Mouse (Mus musculus) heart, adult 9 months (tissue): Measurements from ENCODE around the gene Gm6614.
"Not testable (repeated sequence)": the region's sequence is repeated elsewhere in the genome, so short reads cannot be mapped to it uniquely, and the experiment has no call there.

Source experiments
- DNase-seq, 2 experiments: peaks; one replicate each; pipeline ENCODE4 v3.0.0; 2022; ENCODE audit warnings: low spot score in 2 of 2

The Gm6614 gene

DNA sequence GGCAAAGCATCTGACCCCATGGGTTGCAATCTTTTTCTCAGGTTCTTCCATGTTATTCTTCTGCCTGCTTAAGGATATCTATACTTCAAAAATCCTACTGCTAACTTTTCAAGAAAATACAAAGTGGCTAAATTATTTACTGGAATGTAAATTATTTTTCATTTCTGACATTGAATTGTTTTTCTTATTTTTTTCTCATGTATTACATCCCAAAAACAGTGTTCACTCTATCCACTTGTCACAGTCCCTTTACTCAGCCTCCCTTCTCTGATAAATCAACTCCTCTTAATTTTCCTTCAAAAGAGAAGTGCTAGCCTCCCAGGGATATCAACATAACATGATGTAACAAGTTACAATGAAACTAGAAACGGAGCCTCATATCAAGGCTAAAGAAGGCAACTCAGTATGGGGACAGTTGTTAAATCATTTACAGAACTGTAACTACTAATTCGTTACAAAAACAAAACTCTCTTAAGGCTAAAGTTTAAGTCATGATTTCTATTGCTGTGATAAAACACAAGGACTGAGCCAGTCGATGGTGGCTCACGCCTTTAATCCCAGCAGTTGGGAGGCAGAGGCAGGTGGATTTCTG lies at the start of gene Gm6614:
TSS of gene Gm6614 (minus strand) at position 51 of the 592 bp plus-strand sequence.
- DNase-seq: no peak

- not testable (repeated sequence) for DNase-seq
Measured at GRCm38 (mm10) chr6:142058281-142058680, 47.1 kb upstream of the Gm6614 start.

GRCm38 (mm10) chr6:142047689-142048088 lies 36.5 kb upstream of the Gm6614 start:
- no peak for DNase-seq

- DNase-seq: no peak
Measured at GRCm38 (mm10) chr6:142045746-142046145, 34.5 kb upstream of the Gm6614 start.

- DNase-seq: no peak
Measured at GRCm38 (mm10) chr6:142041896-142042295, 30.7 kb upstream of the Gm6614 start.

DNA sequence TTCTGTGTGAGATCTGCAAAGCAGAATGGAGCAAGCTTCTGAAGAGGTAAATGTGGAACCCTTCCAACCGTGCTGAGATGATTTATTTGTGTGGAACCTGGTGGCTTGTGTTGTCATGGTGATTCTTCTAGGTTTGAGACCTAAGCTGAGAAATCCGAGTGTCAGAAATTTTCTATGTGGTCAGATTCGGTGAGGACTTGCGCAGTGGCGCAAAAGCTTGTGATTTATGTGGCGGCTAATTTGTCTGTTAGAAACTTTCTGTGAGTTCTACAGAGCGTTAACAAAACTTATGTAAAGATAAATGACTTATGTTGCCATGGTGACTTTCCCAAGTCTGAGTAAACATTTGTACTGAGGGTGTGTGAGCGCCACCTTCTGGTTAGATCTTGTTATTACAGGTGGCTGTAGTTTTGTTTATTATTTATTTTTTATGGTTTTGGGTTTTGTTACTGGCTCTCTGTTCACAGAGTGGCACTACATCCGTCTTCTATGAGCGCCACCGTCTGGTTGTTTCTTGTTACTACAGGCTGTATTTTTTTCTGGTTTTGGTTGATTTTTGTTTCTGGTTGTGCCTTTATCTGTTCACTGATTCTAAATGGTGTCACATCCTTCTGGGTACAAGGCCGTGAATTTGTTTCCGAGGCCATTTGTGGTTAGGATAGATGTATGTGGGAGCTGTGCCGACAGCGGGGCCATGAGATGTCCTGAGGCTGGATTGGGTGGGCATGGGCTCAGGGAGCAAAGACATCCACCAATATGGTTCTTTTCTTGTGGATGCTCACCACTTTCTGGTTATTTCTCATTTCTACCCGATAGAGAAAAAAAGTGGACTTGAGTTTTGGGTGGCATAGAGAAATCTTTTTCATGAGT lies 29.3 kb upstream of the Gm6614 start:
- peak; percentile 1 to 8 for DNase-seq

- no peak for DNase-seq
Measured at GRCm38 (mm10) chr6:142035771-142036170, 24.6 kb upstream of the Gm6614 start.

DNA sequence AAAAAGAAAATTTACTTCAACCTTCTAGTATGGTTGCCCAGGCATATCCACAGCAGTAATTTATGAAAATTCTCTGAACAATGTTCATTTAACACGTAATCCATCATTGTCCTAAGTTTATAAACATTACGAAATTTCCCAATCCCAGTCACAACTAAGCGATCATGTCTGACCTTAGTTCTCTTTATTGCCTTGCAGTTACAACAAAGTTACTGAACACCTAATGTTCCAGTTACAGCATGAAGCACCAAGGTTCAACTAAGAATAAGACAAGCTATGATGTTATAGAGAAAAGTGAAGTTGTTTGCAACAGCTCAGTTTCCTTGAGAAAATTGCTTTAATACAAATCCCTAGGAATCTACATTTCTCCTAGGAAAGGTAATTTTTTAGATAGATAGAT lies 10.5 kb upstream of the Gm6614 start:
- no peak for DNase-seq

DNA sequence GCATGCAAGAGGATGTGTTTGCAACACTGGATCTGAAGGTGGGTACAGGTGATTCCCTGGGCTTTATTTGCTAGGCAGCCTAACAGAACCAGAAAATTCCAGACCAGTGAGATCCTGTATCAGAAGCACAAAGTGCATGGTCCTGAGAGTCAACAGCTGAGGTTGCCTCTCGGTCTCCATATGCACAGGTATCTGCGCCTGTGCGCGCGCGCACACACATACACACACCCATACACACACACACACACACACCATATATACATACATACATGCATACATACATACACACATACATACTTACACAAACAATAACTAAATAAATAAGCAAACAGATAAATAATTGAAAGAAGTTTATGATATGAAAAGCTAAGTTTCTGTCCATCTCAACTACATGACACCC lies 24.4 kb downstream of the Gm6614 start:
- no peak for DNase-seq

DNA sequence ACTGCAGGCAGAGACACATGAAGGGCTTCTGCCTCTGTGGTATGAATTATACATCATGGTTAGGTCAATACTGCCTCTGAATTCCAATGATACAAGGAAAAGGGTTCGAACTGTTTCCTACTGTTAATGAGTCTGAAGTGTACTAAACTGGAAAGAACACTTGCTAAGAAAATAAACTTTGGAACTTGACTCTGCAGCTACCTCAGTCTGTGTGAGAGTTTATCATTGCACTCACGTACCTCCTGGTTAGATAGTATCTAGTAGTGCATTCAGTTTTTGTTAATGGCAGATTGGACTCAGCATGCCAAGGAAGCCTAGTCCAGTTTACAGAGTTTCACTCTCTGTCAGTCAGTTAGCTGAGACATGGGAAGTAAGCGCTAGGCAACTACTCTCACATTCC lies 26.6 kb downstream of the Gm6614 start:
- no peak for DNase-seq

DNA sequence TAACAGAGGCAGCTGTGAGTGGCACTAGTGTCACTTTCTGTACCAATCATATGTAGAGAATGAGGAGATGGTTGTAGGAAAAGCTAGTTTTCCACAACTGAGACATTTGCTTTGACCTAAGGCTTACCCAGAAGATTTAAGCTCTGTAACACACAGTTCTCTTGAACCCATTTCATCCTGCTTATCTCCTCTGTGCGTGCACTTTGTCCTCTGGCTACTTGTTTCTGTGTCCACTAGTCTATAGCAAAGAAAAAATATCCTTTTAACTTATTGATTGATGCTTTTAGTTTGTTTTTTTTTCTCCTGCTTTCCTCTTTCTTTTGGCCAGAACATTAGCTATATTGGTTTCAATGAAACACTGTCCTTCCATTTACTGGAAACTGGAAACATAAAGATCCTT lies 48.8 kb downstream of the Gm6614 start:
- no peak for DNase-seq

DNA sequence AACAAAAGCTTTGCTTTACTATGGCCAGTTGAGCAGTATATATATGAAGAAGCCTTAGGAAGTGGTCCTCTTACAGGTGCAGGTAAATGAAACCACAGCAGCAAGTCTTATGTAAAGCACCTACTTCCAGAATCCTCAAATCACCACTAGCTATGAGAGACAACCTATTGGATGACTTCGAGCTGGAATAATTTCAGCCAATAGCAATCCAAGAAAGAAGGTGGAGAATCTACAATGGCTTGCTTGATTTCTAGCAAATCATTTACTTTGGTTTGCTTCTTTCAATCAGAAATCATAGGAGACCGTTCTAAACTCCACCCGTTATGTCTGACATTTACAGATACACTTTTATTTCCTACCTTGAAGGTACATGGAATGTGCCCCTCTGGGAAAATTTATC lies 49.4 kb downstream of the Gm6614 start:
- no peak for DNase-seq

- no peak for DNase-seq
Measured at GRCm38 (mm10) chr6:141960482-141960881, 50.7 kb downstream of the Gm6614 start.

DNA sequence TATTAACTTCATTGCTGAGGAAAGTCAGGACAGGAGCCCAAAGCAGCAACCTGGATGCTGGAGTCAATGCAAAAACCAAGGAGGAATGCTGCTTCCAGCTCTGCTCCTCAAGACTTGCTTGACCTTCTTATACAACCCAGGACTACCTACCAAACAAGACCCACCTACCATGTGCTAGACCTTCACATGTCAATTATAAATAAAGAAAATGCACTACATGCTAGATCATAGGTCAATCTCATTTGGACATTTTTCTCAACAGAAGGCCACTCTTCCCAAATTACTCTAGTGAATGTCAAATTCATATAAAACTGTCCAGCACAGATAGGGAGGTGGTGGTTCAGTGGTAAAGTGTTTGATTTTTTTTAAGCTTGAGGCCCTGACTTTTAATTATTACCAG lies 64.4 kb downstream of the Gm6614 start, which contains the start of gene Slco1a1:
TSS of gene Slco1a1 (minus strand) at position 101 of the 400 bp plus-strand sequence.
- DNase-seq: no peak

DNA sequence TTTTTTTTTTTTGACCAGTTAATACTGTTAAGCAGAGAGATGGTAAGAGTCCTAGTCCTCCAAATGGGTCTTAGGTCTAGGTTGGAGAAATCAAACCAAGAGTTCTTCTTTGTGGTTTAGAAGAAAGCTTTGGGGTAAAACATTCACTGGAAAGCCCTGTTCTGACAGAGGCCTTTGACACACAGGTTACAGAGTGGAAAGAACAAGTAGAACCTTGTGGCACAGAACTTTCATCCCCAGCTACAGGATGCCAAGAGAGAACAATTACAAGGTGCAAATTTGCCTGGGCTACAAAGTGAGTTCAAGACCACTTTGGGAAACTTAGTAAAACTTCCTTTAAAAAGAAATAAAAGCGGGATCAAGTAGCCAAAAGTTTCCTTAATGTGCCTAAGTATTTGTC lies 70.8 kb downstream of the Gm6614 start:
- DNase-seq: no peak
